Mouse (Mus musculus): ENCODE results near the gene Efemp2. TPM values are rescaled to one million over a fixed set of nuclear protein-coding genes. Genes with fewer than 3 reads are reported as not detected.
"Not testable (repeated sequence)": the region's sequence is repeated elsewhere in the genome, so short reads cannot be mapped to it uniquely, and the experiment has no call there.

Gene Efemp2
- total RNA-seq, 2 experiments from 2014 or later = 18.3 to 18.6 TPM

GRCm38 (mm10) chr19:5471846-5472245 lies 1.9 kb upstream of the Efemp2 start:
- DNase-seq (ENCODE audit: extremely low spot score in 1 of 2, low spot score in 2 of 2) = no peak
- intact Hi-C loops (cut with DNase I) = no loop called here

GRCm38 (mm10) chr19:5472857-5473256 lies 897 bp upstream of the Efemp2 start:
- DNase-seq (ENCODE audit: extremely low spot score in 1 of 2, low spot score in 2 of 2) = no peak
- intact Hi-C loops (cut with DNase I) = no loop called here

- intact Hi-C loops (cut with DNase I) = no loop called here
- DNase-seq (ENCODE audit: extremely low spot score in 1 of 2, low spot score in 2 of 2) = peak in 1 of 2 experiments; percentile 77
Measured at GRCm38 (mm10) chr19:5474281-5475068, 721 bp downstream of the Efemp2 start.

GRCm38 (mm10) chr19:5475069-5475714 lies 1.4 kb downstream of the Efemp2 start:
- DNase-seq (ENCODE audit: extremely low spot score in 1 of 2, low spot score in 2 of 2) = no peak
- intact Hi-C loops (cut with DNase I) = no loop called here

- no peak for DNase-seq (ENCODE audit: extremely low spot score in 1 of 2, low spot score in 2 of 2)
- intact Hi-C loops (cut with DNase I) = no loop called here
Measured at GRCm38 (mm10) chr19:5477004-5477667, 3.4 kb downstream of the Efemp2 start.

- no peak for DNase-seq (ENCODE audit: extremely low spot score in 1 of 2, low spot score in 2 of 2)
- intact Hi-C loops (cut with DNase I) = no loop called here
Measured at GRCm38 (mm10) chr19:5477668-5478300, 4.0 kb downstream of the Efemp2 start.

GRCm38 (mm10) chr19:5480016-5480415 lies 6.3 kb downstream of the Efemp2 start:
- no peak for DNase-seq (ENCODE audit: extremely low spot score in 1 of 2, low spot score in 2 of 2)
- intact Hi-C loops (cut with DNase I) = no loop called here

- no peak for DNase-seq (ENCODE audit: extremely low spot score in 1 of 2, low spot score in 2 of 2)
- intact Hi-C loops (cut with DNase I) = no loop called here
Measured at GRCm38 (mm10) chr19:5481398-5481797, 7.6 kb downstream of the Efemp2 start.

- peak in 1 of 2 experiments; percentile 38 for DNase-seq (ENCODE audit: extremely low spot score in 1 of 2, low spot score in 2 of 2)
- intact Hi-C loops (cut with DNase I) = no loop called here
Measured at GRCm38 (mm10) chr19:5483386-5484359, 9.9 kb downstream of the Efemp2 start.

- no peak for DNase-seq (ENCODE audit: extremely low spot score in 1 of 2, low spot score in 2 of 2)
- intact Hi-C loops (cut with DNase I) = no loop called here
Measured at GRCm38 (mm10) chr19:5484496-5484895, 10.7 kb downstream of the Efemp2 start.

GRCm38 (mm10) chr19:5485371-5485770 lies 11.6 kb downstream of the Efemp2 start:
- intact Hi-C loops (cut with DNase I) = no loop called here
- DNase-seq (ENCODE audit: extremely low spot score in 1 of 2, low spot score in 2 of 2) = peak in 1 of 2 experiments; percentile 40

GRCm38 (mm10) chr19:5485821-5486220 lies 12.1 kb downstream of the Efemp2 start:
- DNase-seq (ENCODE audit: extremely low spot score in 1 of 2, low spot score in 2 of 2) = peak in 1 of 2 experiments; percentile 34
- intact Hi-C loops (cut with DNase I) = no loop called here

GRCm38 (mm10) chr19:5486286-5486685 lies 12.5 kb downstream of the Efemp2 start:
- DNase-seq (ENCODE audit: extremely low spot score in 1 of 2, low spot score in 2 of 2) = peak in 1 of 2 experiments; percentile 67
- intact Hi-C loops (cut with DNase I) = no loop called here

GRCm38 (mm10) chr19:5486771-5487170 lies 13.0 kb downstream of the Efemp2 start:
- intact Hi-C loops (cut with DNase I) = no loop called here
- DNase-seq (ENCODE audit: extremely low spot score in 1 of 2, low spot score in 2 of 2) = peak in 1 of 2 experiments; percentile 17

GRCm38 (mm10) chr19:5487768-5488550 lies 14.2 kb downstream of the Efemp2 start, which contains the start of gene Mus81:
TSS of gene Mus81 (minus strand) at chr19:5488402.
- intact Hi-C loops (cut with DNase I) = no loop called here

GRCm38 (mm10) chr19:5488878-5489571 lies 15.3 kb downstream of the Efemp2 start:
- intact Hi-C loops (cut with DNase I) = no loop called here

More at GRCm38 (mm10) chr19:5487768-5488550, 14.2 kb downstream of the Efemp2 start, which contains the start of gene Mus81:
- DNase-seq (ENCODE audit: extremely low spot score in 1 of 2, low spot score in 2 of 2) = peak; percentile 93 to 97

GRCm38 (mm10) chr19:5489721-5490120 lies 16.0 kb downstream of the Efemp2 start:
- intact Hi-C loops (cut with DNase I) = not testable (repeated sequence)
- DNase-seq (ENCODE audit: extremely low spot score in 1 of 2, low spot score in 2 of 2) = peak in 1 of 2 experiments; percentile 16

More at GRCm38 (mm10) chr19:5488878-5489571, 15.3 kb downstream of the Efemp2 start:
- peak; percentile 97 to 99 for DNase-seq (ENCODE audit: extremely low spot score in 1 of 2, low spot score in 2 of 2)

Measured in left cerebral cortex, postnatal 10 days (tissue).